Mouse (Mus musculus): ENCODE results near the gene Fzd2. TPM values are rescaled to one million over a fixed set of nuclear protein-coding genes. Genes with fewer than 3 reads are reported as not detected.
"Not testable (repeated sequence)": the region's sequence is repeated elsewhere in the genome, so short reads cannot be mapped to it uniquely, and the experiment has no call there.

Gene Fzd2
- 28.5 and 34.0 TPM in 2 replicates for polyA plus RNA-seq (2015; fragmentation: Nextera tagmentation; extraction: Ambion mirVana)

DNA sequence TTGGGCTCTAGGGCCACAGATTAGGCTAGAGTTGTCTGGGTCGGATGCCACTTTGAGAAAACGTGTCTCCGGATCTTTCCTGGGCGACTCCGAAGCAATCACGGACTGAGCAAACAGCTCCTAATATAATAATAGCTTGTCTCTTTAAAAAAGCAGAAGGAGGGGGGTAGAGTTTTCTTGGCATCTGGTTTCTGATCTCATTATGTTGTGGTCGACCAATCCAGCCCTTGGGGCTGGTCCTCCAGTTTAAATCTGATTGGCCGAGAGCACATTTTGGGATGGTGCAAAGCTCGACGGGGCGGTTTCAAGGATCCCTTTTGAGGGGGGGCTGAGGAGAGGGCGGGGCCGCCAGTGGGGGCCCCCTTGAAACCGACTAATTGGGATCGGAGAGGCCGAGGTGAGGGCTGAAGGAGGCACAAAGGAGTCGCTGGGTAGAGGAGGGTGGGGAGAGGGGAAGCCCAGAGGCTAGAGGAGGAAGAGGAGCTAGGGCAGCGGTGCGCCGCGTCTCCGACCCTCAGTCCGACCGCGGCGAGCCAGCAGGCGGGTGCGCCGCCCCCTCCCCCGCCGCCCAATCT lies at the start of gene Fzd2:
Fzd2 (plus strand) TSS at position 387 of the 575 bp plus-strand sequence.
- Histone ChIP-seq H3K9me3 (replicated peaks) (no peaks in the 10 kb centered on the region), H3K4me3 (replicated peaks) (peak within 1 kb of the TSS; percentile 77), H3K4me1 (peaks cover 43% of the 10 kb centered on the region), H3K4me2 (peak within 1 kb of the TSS; percentile 78), H3K9ac (peak within 1 kb of the TSS; percentile 76), H3K27me3 (peaks cover 17% of the 10 kb centered on the region), H3K27ac (peak within 1 kb of the TSS; percentile 99), H3K36me3 (no peaks in the 10 kb centered on the region)
- WGBS, result under 1% methylated on average over 31 of the region's 31 CpGs
- ATAC-seq (replicated peaks; ENCODE audit: low FRiP score), result peak; percentile 92

DNA sequence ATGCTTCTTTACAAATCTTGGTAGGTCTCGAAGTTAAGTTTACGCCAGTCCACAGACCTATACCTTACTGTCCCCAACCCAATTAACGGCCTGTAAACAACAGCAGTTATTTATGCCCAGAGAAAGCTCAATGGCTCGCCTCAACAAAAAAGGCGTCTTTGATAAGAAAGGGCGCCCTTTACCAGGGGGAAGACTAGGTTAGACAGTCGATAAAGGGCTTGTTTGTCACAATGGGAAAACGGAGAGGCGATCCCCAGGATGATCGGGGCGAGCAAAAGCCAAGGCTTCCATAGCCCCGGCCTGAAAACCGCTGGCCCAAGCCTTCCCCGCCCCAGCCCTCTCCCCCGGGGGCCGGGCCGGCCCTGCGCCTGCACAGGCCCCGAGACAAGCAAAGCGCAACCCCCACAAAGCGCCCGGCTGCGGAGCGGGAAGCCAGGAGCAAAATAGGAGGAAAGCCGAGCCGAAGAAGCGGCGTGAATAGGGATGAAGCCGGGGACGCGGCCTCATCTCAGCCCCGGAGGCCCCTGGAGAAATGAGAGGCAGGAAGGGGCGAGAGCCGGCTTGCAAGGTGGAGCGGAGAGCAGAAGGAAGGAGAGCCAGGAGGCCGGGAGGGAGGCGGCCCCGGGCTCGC lies 48.7 kb upstream of the Fzd2 start:
- Histone ChIP-seq H3K4me2 (peak overlapping the region; percentile 62), H3K36me3 (peaks cover 5% of the 10 kb centered on the region), H3K9me3 (replicated peaks) (no peaks in the 10 kb centered on the region), H3K4me1 (peaks cover 23% of the 10 kb centered on the region), H3K4me3 (replicated peaks) (peak overlapping the region; percentile 99), H3K27me3 (no peaks in the 10 kb centered on the region), H3K27ac (peak overlapping the region; percentile 95), H3K9ac (peak overlapping the region; percentile 97)
- under 1% methylated on average over 39 of the region's 39 CpGs for WGBS
- peak; percentile 53; the same call in 1 of the 2 replicates for ATAC-seq (replicated peaks; ENCODE audit: low FRiP score)

DNA sequence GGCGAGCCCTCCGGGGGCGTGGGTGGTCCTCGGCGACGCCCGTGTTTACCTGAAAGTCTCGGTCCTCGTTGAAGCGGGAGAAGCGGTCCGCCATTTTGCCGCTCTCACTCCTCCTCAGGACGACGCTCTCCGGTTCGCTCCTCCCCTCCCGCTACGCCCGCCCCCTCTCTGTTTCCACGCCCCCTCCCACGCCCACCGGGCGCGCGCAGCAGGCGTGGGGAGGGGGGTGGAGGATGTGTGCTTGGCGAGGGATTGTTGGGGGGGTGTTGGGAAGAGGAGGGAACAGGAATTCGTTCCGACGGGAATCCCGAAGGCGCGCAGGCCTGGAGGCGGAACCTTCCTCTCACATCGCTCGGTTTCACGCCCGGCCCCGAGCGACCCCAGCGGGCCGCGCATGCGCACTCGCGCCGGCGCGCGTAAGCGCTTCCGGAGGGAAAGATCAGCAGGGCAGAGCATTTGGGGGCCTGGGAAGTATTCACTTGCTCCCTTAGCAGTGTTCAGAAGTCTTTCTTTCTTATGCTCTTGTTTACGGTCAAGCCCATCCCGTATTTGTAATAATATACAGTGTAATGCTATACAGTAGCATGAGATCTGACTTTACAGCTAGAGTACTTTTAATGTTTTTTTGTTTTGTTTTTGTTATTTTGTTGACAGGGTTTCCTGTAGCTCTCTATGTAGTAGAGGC lies 48.0 kb upstream of the Fzd2 start, which contains the start of gene Gpatch8:
Gpatch8 (minus strand) TSS at position 362 of the 685 bp plus-strand sequence.
- Histone ChIP-seq H3K27ac (peak within 1 kb of the TSS; percentile 95), H3K9ac (peak within 1 kb of the TSS; percentile 97), H3K36me3 (peaks cover 2% of the 10 kb centered on the region), H3K9me3 (replicated peaks) (no peaks in the 10 kb centered on the region), H3K4me2 (peak within 1 kb of the TSS; percentile 62), H3K4me1 (peaks cover 23% of the 10 kb centered on the region), H3K4me3 (replicated peaks) (peak within 1 kb of the TSS; percentile 99), H3K27me3 (no peaks in the 10 kb centered on the region)
- WGBS, result 0% methylated on average over 46 of the region's 55 CpGs
- ATAC-seq (replicated peaks; ENCODE audit: low FRiP score), result peak; percentile 98

GRCm38 (mm10) chr11:102556716-102557074 lies 47.5 kb upstream of the Fzd2 start:
- Histone ChIP-seq H3K9me3 (replicated peaks) (no peaks in the 10 kb centered on the region), H3K9ac (no peak overlapping the region), H3K4me2 (peak overlapping the region; percentile 62), H3K4me1 (peaks cover 22% of the 10 kb centered on the region), H3K27ac (peak overlapping the region; percentile 95), H3K36me3 (no peaks in the 10 kb centered on the region), H3K4me3 (replicated peaks) (peak overlapping the region; percentile 99), H3K27me3 (no peaks in the 10 kb centered on the region)
- ATAC-seq (replicated peaks; ENCODE audit: low FRiP score), result no peak
- WGBS, result 5% methylated on average over 3 of the region's 3 CpGs

DNA sequence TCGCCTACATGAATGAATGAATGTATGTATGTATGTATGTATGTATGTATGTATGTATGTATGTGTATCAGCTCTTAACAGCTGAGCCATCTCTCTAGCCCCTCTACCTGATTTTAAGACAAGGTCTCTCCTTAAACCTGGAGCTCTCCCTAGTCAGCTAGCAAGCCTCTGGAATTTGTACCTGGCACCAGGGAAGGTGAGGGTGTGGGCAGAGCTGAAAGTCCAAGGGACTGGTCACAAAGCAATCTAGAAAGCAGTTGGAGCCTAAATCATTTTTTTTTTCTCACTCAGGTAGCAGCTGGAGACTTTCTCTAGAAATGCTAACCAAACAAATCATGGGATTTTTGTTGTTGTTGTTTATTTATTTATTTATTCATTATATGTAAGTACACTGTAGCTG lies 46.8 kb upstream of the Fzd2 start:
- H3K27ac ChIP-seq, result no peak overlapping the region
- no peak overlapping the region for H3K4me2 ChIP-seq
- no peak overlapping the region for H3K4me3 ChIP-seq (replicated peaks)
- no peak for ATAC-seq (replicated peaks; ENCODE audit: low FRiP score)
- no peaks in the 10 kb centered on the region for H3K36me3 ChIP-seq
- H3K4me1 ChIP-seq, result peaks cover 18% of the 10 kb centered on the region
- WGBS, result 80% methylated on average over 1 of the region's 1 CpGs
- no peaks in the 10 kb centered on the region for H3K27me3 ChIP-seq
- no peaks in the 10 kb centered on the region for H3K9me3 ChIP-seq (replicated peaks)
- no peak overlapping the region for H3K9ac ChIP-seq

GRCm38 (mm10) chr11:102558704-102559103 lies 45.5 kb upstream of the Fzd2 start:
- ATAC-seq (replicated peaks; ENCODE audit: low FRiP score), result no peak
- no peaks in the 10 kb centered on the region for H3K36me3 ChIP-seq
- no peak overlapping the region for H3K27ac ChIP-seq
- no peak overlapping the region for H3K9ac ChIP-seq
- no peaks in the 10 kb centered on the region for H3K27me3 ChIP-seq
- no peak overlapping the region for H3K4me3 ChIP-seq (replicated peaks)
- 93% methylated on average over 5 of the region's 5 CpGs for WGBS
- H3K4me1 ChIP-seq, result peaks cover 17% of the 10 kb centered on the region
- no peak overlapping the region for H3K4me2 ChIP-seq
- no peaks in the 10 kb centered on the region for H3K9me3 ChIP-seq (replicated peaks)

DNA sequence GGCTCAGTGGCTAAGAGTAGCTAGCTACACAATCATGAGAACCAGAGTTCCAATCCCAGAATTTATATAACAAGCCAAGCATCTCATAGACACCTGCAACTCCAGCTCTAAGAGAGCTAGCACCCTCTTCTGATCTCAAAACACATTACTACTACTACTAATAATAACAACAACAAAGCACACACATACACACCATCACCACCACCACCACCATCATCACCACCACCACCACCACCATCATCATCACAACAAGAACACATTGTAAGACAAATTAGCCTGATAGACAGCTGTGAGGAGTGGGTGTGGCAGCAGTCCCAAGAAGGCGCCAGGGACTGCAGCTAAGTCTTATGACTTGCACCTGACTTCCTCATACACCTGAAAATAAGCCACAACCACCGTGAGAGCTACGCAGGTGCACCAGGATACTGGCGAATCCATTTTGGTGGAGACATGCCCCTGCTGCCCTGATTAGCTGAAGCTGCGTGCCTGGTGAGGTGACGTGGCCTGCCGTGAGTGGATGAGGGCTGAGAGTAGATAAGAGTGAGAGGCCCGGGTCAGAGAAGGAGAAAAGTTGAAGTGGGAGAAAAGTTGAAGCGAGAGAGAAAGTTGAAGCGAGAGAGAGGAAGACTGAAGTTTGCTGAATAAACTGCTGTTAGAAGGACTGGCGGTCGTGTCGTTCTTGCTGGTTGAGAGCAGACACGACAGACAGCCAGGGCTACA lies 39.1 kb upstream of the Fzd2 start:
- H3K9ac ChIP-seq; H3K36me3 ChIP-seq; H3K4me1 ChIP-seq; H3K27me3 ChIP-seq; H3K4me3 ChIP-seq (replicated peaks); ATAC-seq (replicated peaks; ENCODE audit: low FRiP score); H3K4me2 ChIP-seq; H3K27ac ChIP-seq; H3K9me3 ChIP-seq (replicated peaks): not testable (repeated sequence)
- WGBS, result 83% methylated on average over 14 of the region's 14 CpGs

- Histone ChIP-seq H3K36me3 (no peaks in the 10 kb centered on the region), H3K27me3 (no peaks in the 10 kb centered on the region), H3K4me3 (replicated peaks) (no peak overlapping the region), H3K9ac (no peak overlapping the region), H3K27ac (no peak overlapping the region), H3K9me3 (replicated peaks) (no peaks in the 10 kb centered on the region), H3K4me2 (no peak overlapping the region), H3K4me1 (no peaks in the 10 kb centered on the region)
- no peak for ATAC-seq (replicated peaks; ENCODE audit: low FRiP score)
Observed at GRCm38 (mm10) chr11:102565741-102566140, 38.5 kb upstream of the Fzd2 start.

DNA sequence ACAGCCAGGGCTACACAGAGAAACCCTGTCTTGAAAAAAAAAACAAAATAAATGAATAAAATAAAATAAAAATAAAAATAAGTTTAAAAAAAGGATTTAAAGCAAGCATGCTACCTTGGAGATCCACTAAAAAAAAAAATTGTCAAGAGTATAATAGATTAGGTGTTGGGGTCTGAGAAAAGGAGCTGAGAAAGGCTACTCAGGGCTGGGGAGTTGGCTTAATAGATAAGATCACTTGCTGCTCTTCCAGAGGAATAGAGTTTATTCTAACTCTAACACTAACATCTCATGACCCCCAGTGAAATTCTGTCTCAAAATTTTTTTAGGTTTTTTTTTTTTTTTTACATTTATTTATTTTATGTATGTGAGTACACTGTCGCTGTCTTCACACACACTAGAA lies 37.9 kb upstream of the Fzd2 start:
- no peaks in the 10 kb centered on the region for H3K9me3 ChIP-seq (replicated peaks)
- 100% methylated on average over 1 of the region's 1 CpGs for WGBS
- no peak for ATAC-seq (replicated peaks; ENCODE audit: low FRiP score)
- no peaks in the 10 kb centered on the region for H3K4me1 ChIP-seq
- H3K36me3 ChIP-seq, result no peaks in the 10 kb centered on the region
- H3K27ac ChIP-seq, result no peak overlapping the region
- no peak overlapping the region for H3K9ac ChIP-seq
- H3K27me3 ChIP-seq, result no peaks in the 10 kb centered on the region
- H3K4me2 ChIP-seq, result no peak overlapping the region
- no peak overlapping the region for H3K4me3 ChIP-seq (replicated peaks)

DNA sequence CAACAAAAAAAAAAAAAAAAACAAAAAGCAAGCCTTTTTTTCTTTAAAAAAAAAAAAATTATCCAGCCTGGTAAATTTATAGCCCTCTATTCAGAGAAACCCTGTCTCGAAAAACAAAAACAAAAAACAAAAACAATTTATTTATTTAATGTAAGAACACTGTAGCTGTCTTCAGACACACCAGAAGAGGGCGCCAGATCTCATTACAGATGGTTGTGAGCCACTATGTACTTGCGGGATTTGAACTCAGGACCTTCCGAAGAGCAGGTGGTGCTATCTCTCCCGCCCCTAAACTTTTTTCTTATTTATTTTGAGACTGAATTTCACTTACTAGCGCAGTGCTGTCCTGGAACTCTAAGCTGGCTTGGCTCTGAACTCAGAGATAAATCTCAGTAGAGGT lies 37.0 kb upstream of the Fzd2 start:
- ATAC-seq (replicated peaks; ENCODE audit: low FRiP score), result no peak
- no peaks in the 10 kb centered on the region for H3K36me3 ChIP-seq
- WGBS, result 89% methylated on average over 6 of the region's 6 CpGs
- H3K27me3 ChIP-seq, result no peaks in the 10 kb centered on the region
- no peak overlapping the region for H3K9ac ChIP-seq
- no peaks in the 10 kb centered on the region for H3K9me3 ChIP-seq (replicated peaks)
- no peaks in the 10 kb centered on the region for H3K4me1 ChIP-seq
- no peak overlapping the region for H3K4me2 ChIP-seq
- H3K4me3 ChIP-seq (replicated peaks), result no peak overlapping the region
- H3K27ac ChIP-seq, result no peak overlapping the region

GRCm38 (mm10) chr11:102567723-102568122 lies 36.5 kb upstream of the Fzd2 start:
- Histone ChIP-seq H3K9me3 (replicated peaks) (no peaks in the 10 kb centered on the region), H3K4me3 (replicated peaks) (no peak overlapping the region), H3K27ac (no peak overlapping the region), H3K9ac (no peak overlapping the region), H3K4me2 (no peak overlapping the region), H3K36me3 (no peaks in the 10 kb centered on the region), H3K4me1 (no peaks in the 10 kb centered on the region), H3K27me3 (no peaks in the 10 kb centered on the region)
- ATAC-seq (replicated peaks; ENCODE audit: low FRiP score), result no peak
- WGBS, result 98% methylated on average over 15 of the region's 15 CpGs

GRCm38 (mm10) chr11:102568191-102568590 lies 36.0 kb upstream of the Fzd2 start:
- ATAC-seq (replicated peaks; ENCODE audit: low FRiP score), result no peak
- no peaks in the 10 kb centered on the region for H3K9me3 ChIP-seq (replicated peaks)
- H3K36me3 ChIP-seq, result no peaks in the 10 kb centered on the region
- H3K27ac ChIP-seq, result no peak overlapping the region
- no peak overlapping the region for H3K9ac ChIP-seq
- 77% methylated on average over 12 of the region's 12 CpGs for WGBS
- no peaks in the 10 kb centered on the region for H3K4me1 ChIP-seq
- H3K27me3 ChIP-seq, result no peaks in the 10 kb centered on the region
- no peak overlapping the region for H3K4me3 ChIP-seq (replicated peaks)
- H3K4me2 ChIP-seq, result no peak overlapping the region

All from kidney, embryonic 15.5 days (tissue).